Comparison of ENCODE assay signal across 8 mouse cellular contexts in genomic region chr15:38607368-38607767, GRCm38 (mm10).
DNase-seq lines count a peak whose midpoint lies in the region; ATAC-seq lines count a peak whose summit lies in the region.

No protein-coding gene starts in this region.

- no peak for DNase-seq in frontal cortex, postnatal 36 days (ENCODE audit: low spot score in 2 of 2)
- DNase-seq in B cell, adult 2 months, result peak; percentile 60 to 66
- DNase-seq in right cerebral cortex, adult 2 months (ENCODE audit: low spot score in 2 of 2), result no peak
- DNase-seq in cerebellum, postnatal 36 days, result no peak
- DNase-seq in heart, adult 8-10 months (ENCODE audit: low spot score), result no peak

- ATAC-seq in frontal cortex, adult (ENCODE audit: low TSS enrichment), result 0 out of 2 replicates have a peak, but pooled peaks have one; percentile 42
- peak; percentile 25; the same call in 1 of the 2 replicates for ATAC-seq in granulocyte monocyte progenitor cell, adult 5-6 weeks (replicated peaks; ENCODE audit: poor library complexity, severe bottlenecking)
- ATAC-seq in megakaryocyte progenitor cell, adult 5-6 weeks (replicated peaks; ENCODE audit: poor library complexity), result peak; percentile 54; the same call in 1 of the 2 replicates

Comparison
In these comparisons a context has a peak if more than half of its experiments do, and no peak if none do; other contexts are left out.
1. DNase-seq: peak in B cell, adult 2 months (2 of 2); none in frontal cortex, postnatal 36 days (0 of 2), right cerebral cortex, adult 2 months (0 of 2), cerebellum, postnatal 36 days (0 of 2) and heart, adult 8-10 months (single experiment).
2. Peak in every context shown above with its lines, with median percentiles within 50 percentile points of each other: ATAC-seq.